Mouse (Mus musculus) limb, embryonic 11.5 days (tissue): ENCODE data around the gene Osbp2. TPM values are rescaled to one million over a fixed set of nuclear protein-coding genes. Genes with fewer than 3 reads are reported as not detected.
A peak's percentile ranks its signal among the peaks of the same experiment; 100 is the strongest.

Experiments
- ATAC-seq: fragments of 200-750 bp; cut with Nextera tagmentation; 2 replicates; pipeline ENCODE4 v1.8.0; 2017; ENCODE audit warnings: low read depth; ENCODE audit not compliant: insufficient number of reproducible peaks, low FRiP score, low TSS enrichment
- DNase-seq: peaks from one replicate; pipeline ENCODE4 v3.0.0-alpha.2; 2015; ENCODE audit warnings: low spot score
- H3K27ac ChIP-seq: fragments of 300-500 bp; sonication (generic); replicated peaks from 2 replicates; pipeline ENCODE4 v1.5.1; 2014; ENCODE audit warnings: low read depth, mild to moderate bottlenecking, low read length
- H3K27me3 ChIP-seq: fragments of 300-500 bp; sonication (generic); 2 replicates; pipeline ENCODE4 v1.6.1; 2014; ENCODE audit warnings: mild to moderate bottlenecking, low read length, mixed read lengths; ENCODE audit not compliant: control insufficient read depth, insufficient read depth
- H3K36me3 ChIP-seq: fragments of 300-500 bp; sonication (generic); 2 replicates; pipeline ENCODE4 v1.6.1; 2014; ENCODE audit warnings: mild to moderate bottlenecking, low read length, moderate library complexity, mixed read lengths; ENCODE audit not compliant: control insufficient read depth, insufficient read depth
- H3K4me1 ChIP-seq: fragments of 300-500 bp; sonication (generic); 2 replicates; pipeline ENCODE4 v1.6.1; 2014; ENCODE audit warnings: low read length, mixed read lengths; ENCODE audit not compliant: control insufficient read depth, insufficient read depth
- H3K4me2 ChIP-seq: fragments of 300-500 bp; sonication (generic); 2 replicates; pipeline ENCODE4 v1.6.1; 2014; ENCODE audit warnings: low read depth, mild to moderate bottlenecking, moderate library complexity; ENCODE audit not compliant: severe bottlenecking
- H3K4me3 ChIP-seq: fragments of 300-500 bp; sonication (generic); 2 replicates; pipeline ENCODE4 v1.5.1; 2014; ENCODE audit warnings: low read depth, low read length
- H3K9ac ChIP-seq: fragments of 300-500 bp; sonication (generic); 2 replicates; pipeline ENCODE4 v1.6.1; 2014; ENCODE audit warnings: mild to moderate bottlenecking, low read length
- H3K9me3 ChIP-seq: fragments of 300-500 bp; sonication (generic); 2 replicates; pipeline ENCODE4 v1.6.1; 2016; ENCODE audit warnings: low read length; ENCODE audit not compliant: control insufficient read depth
- WGBS: fragments of 180-500 bp; shearing (Covaris S2); extraction: QIAGEN DNeasy Blood & Tissue Kit; methylation state at CpG from one replicate; pipeline ENCODE4 v1.1.7; 2014; 5-methylcytosine and 5-hydroxymethylcytosine counted together
- polyA plus RNA-seq: library from polyadenylated mRNA; unstranded; fragments of >200 nt; fragmentation: Nextera tagmentation; extraction: Ambion mirVana; gene quantifications from 2 replicates; pipeline ENCODE4 v1.2.1, GENCODE M21; 2014

Gene Osbp2
- polyA plus RNA-seq, 1 experiment from 2014 or later, result 0.69 TPM

DNA sequence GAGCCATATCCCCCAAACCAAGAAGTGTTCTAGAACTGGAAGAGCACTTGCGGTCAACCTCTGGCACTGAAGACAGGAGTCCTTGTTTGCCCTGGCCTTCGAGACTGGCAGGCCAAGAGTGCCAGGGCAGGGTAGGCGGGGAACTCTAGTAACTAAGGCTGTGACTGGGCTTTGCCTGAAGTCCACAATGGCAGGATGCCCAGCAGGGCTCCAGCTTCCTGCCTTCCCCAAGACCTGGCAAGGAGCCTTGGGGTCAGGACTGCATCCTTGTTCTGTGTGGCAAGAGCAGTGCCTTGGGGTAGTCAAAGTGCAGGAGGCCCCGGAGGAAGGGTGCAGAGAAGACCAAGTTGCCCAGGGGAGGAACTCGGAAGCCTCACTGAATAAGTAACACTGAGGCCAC lies 39.3 kb upstream of the Osbp2 start:
- Histone ChIP-seq H3K4me2 (no peak overlapping the region), H3K9ac (no peak overlapping the region), H3K27ac (no peak overlapping the region), H3K9me3 (no peaks in the 10 kb centered on the region), H3K4me1 (no peaks in the 10 kb centered on the region), H3K36me3 (no peaks in the 10 kb centered on the region), H3K4me3 (no peak overlapping the region), H3K27me3 (no peaks in the 10 kb centered on the region)
- 81% methylated on average over 5 of the region's 5 CpGs for WGBS
- ATAC-seq (no peak), DNase-seq (no peak)

DNA sequence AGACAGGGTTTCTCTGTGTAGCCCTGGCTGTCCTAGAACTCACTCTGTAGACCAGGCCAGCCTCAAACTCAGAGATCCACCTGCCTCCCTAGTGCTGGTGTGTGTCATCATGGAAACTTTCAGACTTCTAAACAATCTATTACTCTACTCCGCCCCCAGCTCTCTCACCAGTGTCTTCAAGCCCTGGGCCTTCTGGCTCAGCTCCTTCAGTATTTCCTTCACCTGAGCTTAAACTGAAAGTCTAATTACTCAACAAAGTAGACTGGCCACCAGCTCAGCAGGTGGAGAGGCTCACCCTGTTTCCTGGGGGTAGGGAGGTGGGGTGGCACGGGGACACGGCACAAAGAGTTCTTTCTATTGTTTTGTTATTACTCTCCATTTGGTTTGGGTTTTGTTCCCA lies 38.8 kb upstream of the Osbp2 start:
- ATAC-seq (no peak), DNase-seq (no peak)
- Histone ChIP-seq H3K4me1 (no peaks in the 10 kb centered on the region), H3K27ac (no peak overlapping the region), H3K27me3 (no peaks in the 10 kb centered on the region), H3K4me3 (no peak overlapping the region), H3K9ac (no peak overlapping the region), H3K4me2 (no peak overlapping the region), H3K36me3 (no peaks in the 10 kb centered on the region), H3K9me3 (no peaks in the 10 kb centered on the region)
- 85% methylated on average over 3 of the region's 3 CpGs for WGBS

- 78% methylated on average over 6 of the region's 6 CpGs for WGBS
- Histone ChIP-seq H3K27me3 (no peaks in the 10 kb centered on the region), H3K4me1 (no peaks in the 10 kb centered on the region), H3K4me3 (no peak overlapping the region), H3K4me2 (no peak overlapping the region), H3K27ac (no peak overlapping the region), H3K36me3 (0 out of 2 replicates have a peak, but pooled peaks cover 2% of the 10 kb centered on the region), H3K9me3 (no peaks in the 10 kb centered on the region), H3K9ac (no peak overlapping the region)
- ATAC-seq (no peak), DNase-seq (no peak)
These were observed 36.6 kb upstream of the Osbp2 start for GRCm38 (mm10) chr11:3900296-3900695.

GRCm38 (mm10) chr11:3895933-3896332 lies 32.2 kb upstream of the Osbp2 start:
- ATAC-seq (no peak), DNase-seq (no peak)
- no peaks in the 10 kb centered on the region for H3K4me1 ChIP-seq
- no peak overlapping the region for H3K4me3 ChIP-seq
- H3K27ac ChIP-seq, result no peak overlapping the region
- no peaks in the 10 kb centered on the region for H3K9me3 ChIP-seq
- H3K27me3 ChIP-seq, result no peaks in the 10 kb centered on the region
- H3K36me3 ChIP-seq, result 0 out of 2 replicates have a peak, but pooled peaks cover 2% of the 10 kb centered on the region
- no peak overlapping the region for H3K9ac ChIP-seq
- H3K4me2 ChIP-seq, result no peak overlapping the region
- WGBS, result 71% methylated on average over 1 of the region's 1 CpGs

GRCm38 (mm10) chr11:3895458-3895857 lies 31.8 kb upstream of the Osbp2 start:
- Histone ChIP-seq H3K4me2 (peak overlapping the region; percentile 70), H3K27me3 (no peaks in the 10 kb centered on the region), H3K27ac (peak overlapping the region; percentile 90), H3K36me3 (0 out of 2 replicates have a peak, but pooled peaks cover 2% of the 10 kb centered on the region), H3K4me3 (peak overlapping the region; percentile 45), H3K9ac (peak overlapping the region; percentile 70), H3K4me1 (no peaks in the 10 kb centered on the region), H3K9me3 (no peaks in the 10 kb centered on the region)
- DNase-seq (no peak), ATAC-seq (peak; percentile 8; the same call in 1 of the 2 replicates)
- 4% methylated on average over 10 of the region's 10 CpGs for WGBS

DNA sequence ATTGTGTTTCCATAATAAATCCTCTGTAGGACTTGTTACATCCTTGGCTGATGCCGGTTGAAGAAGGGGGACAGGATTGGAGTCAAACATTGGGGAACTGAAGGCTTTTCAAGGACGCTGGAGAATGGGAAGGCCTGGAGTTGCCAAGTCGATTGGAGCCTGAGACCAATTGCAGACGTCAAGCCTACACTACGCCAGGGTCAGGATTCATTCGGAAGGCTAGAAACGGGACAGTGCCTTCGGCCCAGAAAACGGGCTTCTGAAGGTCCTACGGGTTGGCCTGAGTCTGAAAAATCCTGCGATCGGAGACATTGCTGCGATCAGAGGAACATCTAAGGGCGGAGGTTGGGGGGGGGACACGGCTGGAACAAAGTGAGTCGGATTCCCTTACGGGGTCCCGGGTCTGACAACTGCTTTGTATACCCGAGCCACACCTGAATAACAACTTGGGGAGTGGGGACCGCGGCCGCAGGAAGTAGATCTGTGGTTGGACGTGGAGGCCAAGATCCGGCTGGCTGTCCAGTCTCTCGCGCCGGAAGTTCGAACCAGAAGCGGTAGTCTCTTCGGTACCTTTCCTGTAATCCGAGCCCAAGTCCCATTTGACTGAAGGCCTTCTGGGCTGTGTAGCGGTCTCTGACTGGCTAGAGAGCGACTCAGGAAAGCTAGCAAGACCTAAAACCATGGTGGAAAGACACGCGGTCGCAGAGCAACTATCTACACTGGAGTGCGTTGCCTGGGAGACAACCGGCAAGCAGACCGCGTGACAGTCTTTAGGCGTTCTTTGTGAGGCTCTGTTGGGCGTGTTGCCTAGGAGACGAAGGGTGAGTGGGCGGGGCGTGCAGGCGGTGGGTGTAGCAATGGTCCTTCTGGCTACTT lies 30.9 kb upstream of the Osbp2 start, which contains the start of the genes 4921536K21Rik and Dusp18:
4921536K21Rik (minus strand) TSS at position 693 of the 876 bp plus-strand sequence.
Dusp18 (plus strand) TSS at position 835 of the 876 bp plus-strand sequence.
- peak within 1 kb of the TSS; percentile 70 for H3K4me2 ChIP-seq
- peak within 1 kb of the TSS; percentile 70 for H3K9ac ChIP-seq
- peak within 1 kb of the TSS; percentile 45 for H3K4me3 ChIP-seq
- no peaks in the 10 kb centered on the region for H3K9me3 ChIP-seq
- no peaks in the 10 kb centered on the region for H3K4me1 ChIP-seq
- ATAC-seq (peak; percentile 92), DNase-seq (peak; percentile 97)
- 2% methylated on average over 46 of the region's 46 CpGs for WGBS
- H3K27me3 ChIP-seq, result no peaks in the 10 kb centered on the region
- H3K27ac ChIP-seq, result peak within 1 kb of the TSS; percentile 90
- 0 out of 2 replicates have a peak, but pooled peaks cover 2% of the 10 kb centered on the region for H3K36me3 ChIP-seq

DNA sequence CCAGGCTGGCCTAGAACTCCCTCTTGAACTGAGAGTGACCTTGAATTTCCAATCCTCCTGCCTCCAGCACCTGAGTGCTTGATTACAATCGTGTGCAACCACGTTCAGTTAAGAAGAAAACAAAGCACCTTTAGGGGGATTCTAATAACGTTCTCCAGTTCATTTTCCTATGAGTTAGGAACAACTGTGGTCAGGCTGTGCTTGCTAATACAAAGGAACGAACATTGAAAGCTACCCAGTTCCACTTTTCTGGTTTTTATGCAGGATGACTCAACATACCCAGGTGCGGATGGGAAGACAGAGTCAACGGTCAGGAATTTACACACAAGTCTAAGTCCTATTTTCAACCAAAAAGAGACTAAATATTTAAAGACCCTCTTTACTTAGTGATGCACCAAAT lies 30.3 kb upstream of the Osbp2 start:
- WGBS, result 82% methylated on average over 6 of the region's 6 CpGs
- H3K27ac ChIP-seq, result no peak overlapping the region

DNA sequence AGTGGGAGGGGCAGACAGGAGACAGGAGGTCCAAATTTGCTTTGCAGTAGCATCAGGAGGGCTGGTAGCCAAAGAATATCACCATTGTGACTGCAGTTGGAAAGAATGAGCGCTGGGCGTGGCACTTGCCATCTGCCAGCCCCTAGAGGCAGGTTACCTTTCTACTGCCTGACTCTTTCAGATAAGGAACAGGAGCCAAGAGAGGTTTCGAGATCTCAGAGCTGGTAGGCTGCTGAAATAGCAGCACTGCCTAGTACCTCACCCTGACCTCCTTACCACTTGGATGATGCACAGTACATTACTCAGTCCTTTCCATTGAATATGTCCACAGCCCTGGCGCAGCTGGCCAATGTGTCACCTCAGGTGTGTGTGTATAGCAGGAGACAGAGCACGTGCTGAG lies 23.6 kb upstream of the Osbp2 start:
- no peak overlapping the region for H3K4me3 ChIP-seq
- H3K27me3 ChIP-seq, result no peaks in the 10 kb centered on the region
- no peak overlapping the region for H3K9ac ChIP-seq
- no peak for ATAC-seq
- no peaks in the 10 kb centered on the region for H3K9me3 ChIP-seq
- H3K27ac ChIP-seq, result no peak overlapping the region
- 78% methylated on average over 5 of the region's 5 CpGs for WGBS
- no peaks in the 10 kb centered on the region for H3K4me1 ChIP-seq
- no peaks in the 10 kb centered on the region for H3K36me3 ChIP-seq
- H3K4me2 ChIP-seq, result no peak overlapping the region
- DNase-seq, result no peak

More for the DNA sequence above, 30.3 kb upstream of the Osbp2 start:
- no peak for DNase-seq
- Histone ChIP-seq H3K36me3 (0 out of 2 replicates have a peak, but pooled peaks cover 2% of the 10 kb centered on the region), H3K27me3 (no peaks in the 10 kb centered on the region), H3K9ac (no peak overlapping the region), H3K4me1 (no peaks in the 10 kb centered on the region), H3K9me3 (no peaks in the 10 kb centered on the region), H3K4me3 (no peak overlapping the region; the same call in 1 of the 2 replicates), H3K4me2 (peak overlapping the region; percentile 70; the same call in 1 of the 2 replicates)
- no peak for ATAC-seq
